Mouse (Mus musculus) bone marrow, adult 2 months (tissue): ENCODE measurements around the gene Spata45. TPM values are rescaled to one million over a fixed set of nuclear protein-coding genes. Genes with fewer than 3 reads are reported as not detected.

Experiments
- H3K27ac ChIP-seq: fragments of 200-500 bp; 2 replicates; pipeline ENCODE4 v1.5.1; 2012; ENCODE audit warnings: low read depth, mild to moderate bottlenecking, control low read depth, inconsistent platforms, low read length; ENCODE audit not compliant: control insufficient read depth, poor library complexity, insufficient read depth
- H3K4me1 ChIP-seq: fragments of 200-500 bp; 2 replicates; pipeline ENCODE4 v1.6.1; 2011; ENCODE audit warnings: low read length; ENCODE audit not compliant: control insufficient read depth, insufficient read depth
- H3K4me3 ChIP-seq: fragments of 200-500 bp; replicated peaks from 2 replicates; pipeline ENCODE3; 2011; ENCODE audit warnings: mild to moderate bottlenecking, low read depth, low read length, control low read depth; ENCODE audit not compliant: control insufficient read depth
- CTCF ChIP-seq: fragments of 200-500 bp; IDR thresholded peaks from 2 replicates; pipeline ENCODE4 v1.5.1; 2011; ENCODE audit warnings: low read length, control low read depth; ENCODE audit not compliant: control insufficient read depth, insufficient read depth
- POLR2A ChIP-seq: fragments of 200-500 bp; IDR thresholded peaks from 2 replicates; pipeline ENCODE4 v1.6.1; 2011; ENCODE audit warnings: low read depth, mild to moderate bottlenecking, control low read depth, low read length, borderline replicate concordance; ENCODE audit not compliant: control insufficient read depth
- WGBS: fragments of 180-500 bp; shearing (Covaris S2); methylation state at CpG from one replicate; pipeline ENCODE4 v1.1.7; 2018; 5-methylcytosine and 5-hydroxymethylcytosine counted together
- polyA plus RNA-seq: library from polyadenylated mRNA; stranded (reverse); fragments of >200 nt; gene quantifications from 2 replicates; pipeline ENCODE4 v1.2.4, GENCODE M21; 2011; ENCODE audit warnings: low replicate concordance; ENCODE audit not compliant: missing spikeins, insufficient read depth, insufficient read length

The Spata45 gene
- polyA plus RNA-seq, 1 experiment = not detected

DNA sequence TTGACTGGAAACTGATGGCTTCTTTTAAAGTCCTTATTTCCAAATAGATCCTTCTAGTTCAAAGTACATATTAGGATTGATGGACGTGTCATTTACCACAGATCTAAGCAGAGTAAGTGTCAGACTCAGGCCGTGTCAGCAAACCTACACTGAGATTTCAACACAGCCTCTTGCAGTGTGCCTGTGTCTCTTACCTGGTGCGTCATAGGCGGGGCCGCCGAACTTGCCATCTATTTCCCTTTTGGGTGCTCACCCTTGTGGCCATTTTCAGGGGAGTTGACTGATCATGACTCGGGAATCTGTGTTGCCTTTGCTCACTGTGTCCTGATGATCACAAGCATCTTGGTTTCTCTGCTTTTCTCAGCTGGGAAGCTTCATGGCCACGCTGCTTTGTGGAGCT is 46.8 kb downstream of the Spata45 start:
- TF ChIP-seq CTCF (no peak), POLR2A (no peak)
- H3K27ac ChIP-seq = no peak overlapping the region
- WGBS = 83% methylated on average over 8 of the region's 8 CpGs

DNA sequence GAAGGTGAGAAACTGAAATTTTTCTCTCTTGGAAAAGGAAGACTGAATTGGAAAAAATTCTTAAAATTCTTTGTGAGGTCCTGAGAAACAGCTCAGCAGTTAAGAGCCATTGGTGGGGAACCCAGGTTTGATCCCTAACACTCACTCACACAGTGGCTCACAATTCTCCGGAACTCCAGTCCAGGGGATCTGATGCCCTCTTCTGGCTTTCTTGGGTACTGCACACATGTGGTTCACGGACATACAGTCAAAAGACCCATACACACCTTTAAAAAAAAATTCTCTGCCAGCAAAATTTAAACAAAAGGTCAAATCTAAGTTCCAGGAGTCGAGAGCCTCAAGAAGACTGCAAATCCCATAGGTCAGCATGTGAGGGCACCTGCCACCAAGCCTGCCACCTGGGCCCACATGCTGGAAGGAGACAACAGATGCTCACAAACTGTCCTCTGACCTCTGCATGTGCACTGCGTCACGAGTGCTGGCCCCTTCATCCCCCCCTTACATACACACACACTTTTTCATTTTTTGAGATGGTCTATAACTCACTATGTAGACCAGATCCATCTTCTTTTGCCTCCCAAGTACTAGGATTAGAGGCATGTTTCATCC is 48.6 kb downstream of the Spata45 start:
- Histone ChIP-seq H3K4me1 (peaks cover 2% of the 10 kb centered on the region), H3K27ac (peak overlapping the region; percentile 67; the same call in 1 of the 2 replicates), H3K4me3 (no peak overlapping the region)
- TF ChIP-seq POLR2A = no peak
- peak; percentile 60 for TF ChIP-seq CTCF
- 56% methylated on average over 5 of the region's 5 CpGs for WGBS

More for the DNA sequence above, 46.8 kb downstream of the Spata45 start:
- Histone ChIP-seq H3K4me1 (peaks cover 2% of the 10 kb centered on the region), H3K4me3 (no peak overlapping the region)

DNA sequence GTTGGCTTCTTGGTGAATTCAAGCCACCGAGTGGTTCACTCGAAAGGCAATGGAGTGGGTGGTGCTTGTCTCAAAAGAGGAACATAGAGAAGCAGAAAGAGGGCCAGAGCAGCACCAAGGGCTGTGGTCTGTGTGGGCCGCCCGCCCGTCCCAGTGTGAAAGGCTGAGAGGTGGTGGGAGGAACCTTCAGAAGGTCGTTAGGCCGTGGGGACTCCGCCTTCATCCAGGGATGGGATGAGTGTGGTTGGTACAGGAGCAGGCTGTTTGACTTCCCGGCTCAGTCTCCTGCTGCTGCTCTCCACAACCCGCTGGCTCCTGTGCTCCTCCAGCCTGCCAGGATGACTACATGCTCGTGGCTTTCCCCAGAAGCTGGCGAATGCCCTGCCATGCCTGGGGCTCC is 49.2 kb downstream of the Spata45 start:
- WGBS = 17% methylated on average over 12 of the region's 12 CpGs
- peak; percentile 43; the same call in 1 of the 2 replicates for TF ChIP-seq POLR2A
- TF ChIP-seq CTCF = no peak

DNA sequence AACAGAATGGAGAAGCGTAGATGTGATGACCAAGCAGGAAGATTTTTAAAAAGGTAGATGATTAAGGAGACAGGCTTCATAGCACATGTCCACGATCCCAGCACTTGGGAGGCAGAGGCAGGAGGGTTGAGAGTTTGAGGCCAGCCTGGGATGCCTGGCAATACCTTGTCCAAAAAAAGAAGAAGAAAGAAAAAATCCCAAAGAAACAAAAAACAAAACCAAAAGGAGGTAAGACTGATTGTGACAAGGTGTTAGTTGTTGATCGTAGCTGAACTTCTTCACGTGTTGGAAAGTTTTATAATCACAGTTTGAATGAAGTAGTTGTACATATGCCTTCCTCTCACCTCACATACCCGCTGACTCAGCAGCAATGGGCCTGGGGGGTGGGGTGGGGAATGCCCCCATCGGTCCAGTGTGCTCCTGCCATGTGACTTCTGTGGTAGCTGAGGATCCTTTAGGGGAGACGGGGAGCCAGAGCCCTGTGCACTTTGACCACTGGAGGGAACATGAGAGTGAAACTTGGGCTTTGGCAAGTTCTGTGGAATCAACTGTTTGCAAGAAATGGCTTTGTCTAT is 50.0 kb downstream of the Spata45 start:
- WGBS = 42% methylated on average over 7 of the region's 7 CpGs

More for the DNA sequence above, 49.2 kb downstream of the Spata45 start:
- H3K4me1 ChIP-seq = peaks cover 2% of the 10 kb centered on the region
- peak overlapping the region; percentile 67 for H3K27ac ChIP-seq
- H3K4me3 ChIP-seq = no peak overlapping the region

DNA sequence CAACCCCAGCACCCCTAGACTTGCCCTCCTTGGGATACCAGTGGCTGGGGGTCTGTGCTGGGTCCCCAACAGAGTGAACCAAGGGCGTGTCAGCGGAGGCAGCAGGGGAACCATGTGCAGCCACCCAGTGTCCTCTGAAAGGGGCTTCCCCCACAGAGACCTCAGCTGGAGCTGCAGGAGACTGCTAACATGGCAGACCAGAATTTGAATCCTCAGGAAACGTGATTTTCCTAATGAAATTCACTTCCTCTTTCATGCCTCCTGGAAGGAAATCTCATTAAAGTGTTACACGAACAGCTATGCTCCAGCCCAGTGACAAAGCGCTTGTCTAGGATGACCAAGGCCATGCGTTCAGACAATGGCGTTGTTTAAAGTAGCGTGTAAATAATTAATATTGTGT is 50.5 kb downstream of the Spata45 start:
- peaks cover 2% of the 10 kb centered on the region for H3K4me1 ChIP-seq
- 66% methylated on average over 8 of the region's 8 CpGs for WGBS
- H3K4me3 ChIP-seq = no peak overlapping the region
- no peak overlapping the region for H3K27ac ChIP-seq
- TF ChIP-seq POLR2A (no peak), CTCF (no peak)

More for the DNA sequence above, 50.0 kb downstream of the Spata45 start:
- H3K4me1 ChIP-seq = peaks cover 2% of the 10 kb centered on the region
- no peak overlapping the region for H3K27ac ChIP-seq
- TF ChIP-seq POLR2A (no peak), CTCF (no peak)
- H3K4me3 ChIP-seq = no peak overlapping the region

DNA sequence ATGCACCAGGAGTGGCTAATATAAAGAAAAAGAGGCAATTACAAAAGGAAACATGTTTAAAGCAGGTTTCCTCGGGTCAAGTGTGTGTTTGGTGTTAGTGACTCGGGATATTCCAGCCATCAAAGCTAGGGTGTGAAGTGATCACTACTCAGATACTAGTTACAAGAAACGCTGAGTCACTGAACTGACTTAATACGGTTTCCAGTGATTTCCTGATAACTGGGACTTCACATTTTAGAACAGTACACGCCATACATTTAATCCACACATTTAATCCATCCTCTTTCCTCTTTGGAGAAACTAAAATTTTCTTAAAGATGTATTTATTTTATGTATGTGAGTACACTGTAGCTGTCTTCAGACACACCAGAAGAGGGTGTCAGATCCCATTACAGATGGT is 51.5 kb downstream of the Spata45 start:
- Histone ChIP-seq H3K27ac (no peak overlapping the region), H3K4me1 (peaks cover 2% of the 10 kb centered on the region), H3K4me3 (no peak overlapping the region)
- WGBS = 20% methylated on average over 5 of the region's 5 CpGs
- TF ChIP-seq POLR2A = no peak
- TF ChIP-seq CTCF = no peak

DNA sequence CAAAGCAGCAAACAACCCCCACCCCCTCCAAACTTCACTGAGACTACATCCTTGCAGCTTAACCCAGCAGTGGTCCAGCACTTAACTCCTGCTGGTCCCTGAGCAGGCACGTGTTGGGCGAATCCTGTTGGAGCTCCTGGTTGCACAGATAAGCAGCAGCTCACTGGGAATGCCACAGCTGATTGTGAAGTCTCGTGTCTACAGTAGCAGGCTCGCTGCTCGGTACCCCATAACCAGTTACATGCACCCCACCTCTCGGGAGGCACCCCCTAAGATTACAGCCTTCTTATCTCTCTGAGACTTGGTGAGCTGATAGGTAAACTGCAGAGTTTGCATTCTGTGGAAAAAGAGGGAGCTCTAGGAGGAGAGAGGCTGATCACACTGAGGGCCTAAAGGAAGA is 52.9 kb downstream of the Spata45 start:
- H3K4me1 ChIP-seq = peaks cover 2% of the 10 kb centered on the region
- TF ChIP-seq POLR2A (no peak), CTCF (no peak)
- H3K4me3 ChIP-seq = no peak overlapping the region
- no peak overlapping the region for H3K27ac ChIP-seq
- WGBS = 65% methylated on average over 6 of the region's 6 CpGs

DNA sequence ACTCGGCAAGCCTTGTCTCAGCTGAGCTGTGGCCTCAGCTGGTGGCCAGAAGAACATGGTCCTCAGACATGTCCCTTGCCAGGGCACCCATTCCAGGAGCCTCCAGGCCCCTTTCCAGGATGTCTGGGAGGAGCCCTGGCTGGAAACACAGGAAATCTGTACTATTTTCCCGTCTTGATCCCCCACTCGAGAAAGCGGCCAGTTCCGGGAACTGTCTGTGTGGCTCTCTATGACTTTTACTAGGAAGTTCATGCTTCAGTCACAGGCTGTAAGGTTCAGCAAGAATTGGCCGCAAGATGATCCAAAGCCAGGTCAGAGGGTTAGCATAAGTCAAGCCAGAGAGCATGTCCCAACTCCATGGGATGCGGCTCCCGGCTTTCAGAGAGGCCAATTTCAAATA is 55.6 kb downstream of the Spata45 start:
- 80% methylated on average over 8 of the region's 8 CpGs for WGBS
- H3K4me1 ChIP-seq = no peaks in the 10 kb centered on the region
- H3K4me3 ChIP-seq = no peak overlapping the region
- TF ChIP-seq POLR2A (no peak), CTCF (no peak)
- H3K27ac ChIP-seq = no peak overlapping the region

Other genes starting within 250 kb of the Spata45 start
- gene Rps6kc1, start 124.9 kb upstream of the Spata45 start, polyA plus RNA-seq = 4.9 and 8.9 TPM in 2 replicates
- gene Angel2, start 111.5 kb upstream of the Spata45 start, polyA plus RNA-seq = 14.3 and 28.3 TPM in 2 replicates
- not detected in 2 replicates for gene Vash2, start 57.3 kb upstream of the Spata45 start, polyA plus RNA-seq
- gene Flvcr1, start 10.5 kb upstream of the Spata45 start, polyA plus RNA-seq = 5.2 and 5.7 TPM in 2 replicates
- 11.1 and 29.6 TPM in 2 replicates for gene Tatdn3, start 26.3 kb downstream of the Spata45 start, polyA plus RNA-seq
- gene Nsl1, start 26.4 kb downstream of the Spata45 start, polyA plus RNA-seq = 5.5 and 10.6 TPM in 2 replicates
- 2.9 and 3.8 TPM in 2 replicates for gene Batf3, start 61.2 kb downstream of the Spata45 start, polyA plus RNA-seq
- not detected in 2 replicates for gene Fam71a, start 128.2 kb downstream of the Spata45 start, polyA plus RNA-seq
- gene Atf3, start 181.4 kb downstream of the Spata45 start, polyA plus RNA-seq = 8.4 TPM in 1 of 2 replicates, not detected in the other